Mouse (Mus musculus): ENCODE measurements around the gene Olfr1392. TPM values are rescaled to one million over a fixed set of nuclear protein-coding genes. Genes with fewer than 3 reads are reported as not detected.

Olfr1392 gene
- polyA plus RNA-seq, 1 experiment from 2014 or later: 0.09 TPM

GRCm38 (mm10) chr11:49245634-49246415 is 39.3 kb upstream of the Olfr1392 start:
- no peaks in the 10 kb centered on the region for H3K36me3 ChIP-seq
- no peaks in the 10 kb centered on the region for H3K27me3 ChIP-seq
- peak overlapping the region; percentile 46 for H3K4me3 ChIP-seq (replicated peaks)
- no peak for ATAC-seq (ENCODE audit: insufficient number of reproducible peaks, insufficient read depth, low FRiP score, low TSS enrichment, low read depth)
- 31% methylated on average over 12 of the region's 12 CpGs for WGBS
- peak overlapping the region; percentile 27; the same call in 1 of the 2 replicates for H3K9ac ChIP-seq (replicated peaks)
- H3K27ac ChIP-seq: 0 out of 2 replicates have a peak overlapping the region, but pooled peaks have one; percentile 29
- peak overlapping the region; percentile 60 for H3K4me2 ChIP-seq
- H3K4me1 ChIP-seq (replicated peaks): peaks cover 37% of the 10 kb centered on the region
- H3K9me3 ChIP-seq: no peaks in the 10 kb centered on the region

DNA sequence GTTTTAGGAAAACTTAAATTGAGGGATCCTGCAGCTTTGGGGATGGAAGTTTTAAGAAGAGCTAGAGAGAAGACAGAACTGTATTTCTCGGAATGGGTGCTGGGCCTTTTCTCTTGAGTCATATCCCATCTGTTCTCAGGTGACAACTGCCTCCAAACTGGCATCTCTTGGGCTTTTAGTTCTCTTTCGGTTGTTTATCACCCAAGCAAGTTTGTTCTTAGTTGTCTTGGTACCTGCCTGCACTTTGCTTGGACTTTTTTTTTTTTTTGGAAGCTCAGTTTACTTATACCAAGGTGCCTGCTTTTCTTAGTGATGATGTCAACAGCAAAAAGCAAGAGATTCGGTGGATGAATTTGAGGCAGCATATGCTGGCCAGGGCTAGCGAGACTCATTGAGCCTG is 38.6 kb upstream of the Olfr1392 start:
- ATAC-seq (ENCODE audit: insufficient number of reproducible peaks, insufficient read depth, low FRiP score, low TSS enrichment, low read depth): no peak
- Histone ChIP-seq H3K9ac (replicated peaks) (no peak overlapping the region), H3K4me2 (no peak overlapping the region), H3K4me3 (replicated peaks) (no peak overlapping the region), H3K9me3 (no peaks in the 10 kb centered on the region), H3K27me3 (no peaks in the 10 kb centered on the region), H3K27ac (no peak overlapping the region), H3K4me1 (replicated peaks) (peaks cover 44% of the 10 kb centered on the region), H3K36me3 (no peaks in the 10 kb centered on the region)
- 75% methylated on average over 4 of the region's 4 CpGs for WGBS

DNA sequence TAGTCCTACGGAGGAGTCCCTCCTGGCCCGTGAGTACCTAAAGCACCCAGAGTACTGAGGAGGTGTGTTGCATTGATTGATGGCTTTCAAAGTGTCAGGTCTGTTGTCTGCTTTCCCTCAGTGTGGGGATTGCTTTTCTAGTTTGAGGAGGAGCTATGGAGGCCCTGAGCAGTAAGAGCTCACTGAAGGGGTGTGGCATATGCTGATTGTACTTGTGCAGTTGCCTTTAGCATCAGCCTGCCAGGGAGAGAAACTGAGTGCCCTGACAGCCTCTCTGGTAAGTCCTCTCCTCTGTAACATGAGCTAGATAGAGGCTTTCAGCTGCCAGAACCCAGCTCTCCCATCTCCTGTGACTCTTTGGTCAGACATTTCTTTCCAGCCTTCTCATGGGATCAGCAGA is 37.8 kb upstream of the Olfr1392 start:
- H3K27ac ChIP-seq: no peak overlapping the region
- H3K9me3 ChIP-seq: no peaks in the 10 kb centered on the region
- H3K9ac ChIP-seq (replicated peaks): peak overlapping the region; percentile 23; the same call in 1 of the 2 replicates
- H3K27me3 ChIP-seq: no peaks in the 10 kb centered on the region
- no peak overlapping the region for H3K4me3 ChIP-seq (replicated peaks)
- peaks cover 6% of the 10 kb centered on the region; the same call in 1 of the 2 replicates for H3K36me3 ChIP-seq
- H3K4me1 ChIP-seq (replicated peaks): peaks cover 51% of the 10 kb centered on the region
- no peak overlapping the region for H3K4me2 ChIP-seq
- 15% methylated on average over 2 of the region's 2 CpGs for WGBS
- ATAC-seq (ENCODE audit: insufficient number of reproducible peaks, insufficient read depth, low FRiP score, low TSS enrichment, low read depth): no peak

- peaks cover 51% of the 10 kb centered on the region for H3K4me1 ChIP-seq (replicated peaks)
- H3K27me3 ChIP-seq: no peaks in the 10 kb centered on the region
- no peak overlapping the region for H3K4me2 ChIP-seq
- peaks cover 14% of the 10 kb centered on the region; the same call in 1 of the 2 replicates for H3K36me3 ChIP-seq
- no peak for ATAC-seq (ENCODE audit: insufficient number of reproducible peaks, insufficient read depth, low FRiP score, low TSS enrichment, low read depth)
- 74% methylated on average over 6 of the region's 6 CpGs for WGBS
- no peaks in the 10 kb centered on the region for H3K9me3 ChIP-seq
- H3K9ac ChIP-seq (replicated peaks): no peak overlapping the region
- H3K27ac ChIP-seq: no peak overlapping the region
- H3K4me3 ChIP-seq (replicated peaks): no peak overlapping the region
Observed at GRCm38 (mm10) chr11:49248226-49248973, 36.7 kb upstream of the Olfr1392 start.

GRCm38 (mm10) chr11:49248974-49249700 is 35.9 kb upstream of the Olfr1392 start:
- Histone ChIP-seq H3K9me3 (no peaks in the 10 kb centered on the region), H3K9ac (replicated peaks) (no peak overlapping the region), H3K27me3 (no peaks in the 10 kb centered on the region), H3K4me3 (replicated peaks) (no peak overlapping the region), H3K36me3 (peaks cover 21% of the 10 kb centered on the region), H3K27ac (peak overlapping the region; percentile 95; the same call in 1 of the 2 replicates), H3K4me2 (peak overlapping the region; percentile 73), H3K4me1 (replicated peaks) (peaks cover 51% of the 10 kb centered on the region)
- ATAC-seq (ENCODE audit: insufficient number of reproducible peaks, insufficient read depth, low FRiP score, low TSS enrichment, low read depth): no peak
- 79% methylated on average over 6 of the region's 6 CpGs for WGBS

DNA sequence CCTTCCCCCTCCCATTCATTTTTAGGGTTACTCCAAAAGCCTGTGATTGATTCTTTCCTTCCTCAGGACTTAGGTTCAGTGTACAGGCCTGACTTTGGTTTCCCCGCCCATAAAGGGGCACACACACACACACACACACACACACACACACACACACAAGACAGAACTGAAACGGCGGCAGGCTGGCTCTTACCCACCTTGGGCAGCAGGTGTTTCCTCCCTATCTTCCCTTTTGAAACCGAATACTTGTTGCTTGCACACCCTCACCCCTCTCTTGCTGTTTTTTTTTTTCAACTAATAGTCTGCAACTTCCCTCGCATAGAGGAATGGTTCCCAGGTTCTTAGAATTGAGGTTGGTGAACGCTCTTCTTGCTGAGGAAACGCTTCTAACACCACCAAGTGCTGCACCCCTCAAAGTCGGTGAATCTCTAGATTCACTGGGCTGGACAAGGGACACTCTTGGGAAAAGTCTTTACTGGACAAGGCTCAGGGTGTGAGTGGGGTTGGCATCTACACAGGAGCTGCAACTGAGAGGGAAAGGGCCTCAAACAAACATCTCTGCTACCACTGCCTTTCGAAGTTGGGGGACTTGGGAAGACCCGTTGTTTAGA is 35.2 kb upstream of the Olfr1392 start:
- Histone ChIP-seq H3K4me2 (peak overlapping the region; percentile 73), H3K4me3 (replicated peaks) (peak overlapping the region; percentile 75), H3K9me3 (no peaks in the 10 kb centered on the region), H3K27ac (peak overlapping the region; percentile 95), H3K36me3 (peaks cover 29% of the 10 kb centered on the region), H3K27me3 (no peaks in the 10 kb centered on the region), H3K9ac (replicated peaks) (peak overlapping the region; percentile 93), H3K4me1 (replicated peaks) (peaks cover 46% of the 10 kb centered on the region)
- WGBS: 25% methylated on average over 10 of the region's 10 CpGs
- no peak for ATAC-seq (ENCODE audit: insufficient number of reproducible peaks, insufficient read depth, low FRiP score, low TSS enrichment, low read depth)

DNA sequence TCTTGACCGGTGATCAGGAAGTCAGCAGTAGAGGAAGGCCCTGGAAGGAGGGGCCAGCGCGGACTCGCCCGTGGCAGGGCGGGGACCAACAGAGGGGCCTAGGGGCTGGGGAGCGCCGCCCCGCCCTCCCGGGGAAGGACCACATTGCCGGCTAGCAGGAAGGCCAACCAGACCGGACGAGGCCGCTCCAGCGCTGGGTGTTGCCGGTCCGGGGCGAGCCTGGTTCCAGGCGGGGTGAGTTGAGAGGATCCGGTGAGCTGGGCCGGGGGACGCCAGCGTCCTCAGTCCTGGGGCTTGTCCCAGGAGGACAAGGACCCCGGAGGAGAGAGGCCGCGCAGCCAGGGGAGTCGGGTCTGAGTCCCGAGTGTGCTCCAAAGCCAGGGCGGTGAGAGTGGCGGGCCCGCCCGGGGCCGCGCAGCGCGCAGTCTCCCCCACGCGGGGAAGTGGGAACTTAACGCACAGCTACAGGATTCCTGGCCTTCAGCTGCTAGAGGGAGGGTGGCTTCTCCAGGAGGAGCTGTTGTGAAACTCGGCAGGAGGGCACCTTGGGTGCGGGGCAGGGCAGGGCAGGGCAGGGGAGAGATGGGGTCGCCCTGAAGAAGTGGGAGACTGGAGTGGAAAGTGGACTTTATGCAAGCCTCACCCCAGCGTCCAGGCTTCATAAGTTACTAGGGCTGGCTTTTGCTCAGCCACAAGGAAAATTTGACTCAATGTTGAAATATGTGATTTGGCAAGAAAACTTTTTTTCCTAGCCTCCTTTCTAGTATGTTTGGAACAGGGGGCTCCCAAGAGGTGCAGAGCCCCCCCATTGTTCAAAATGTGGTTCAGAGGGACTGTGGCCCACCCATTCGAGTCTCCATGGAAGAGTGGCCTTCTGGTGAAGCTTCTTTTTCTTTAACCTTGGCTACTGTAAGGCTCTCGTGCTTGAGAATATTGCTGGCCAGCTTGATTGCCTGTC is 34.4 kb upstream of the Olfr1392 start:
- peaks cover 36% of the 10 kb centered on the region for H3K36me3 ChIP-seq
- 2% methylated on average over 45 of the region's 45 CpGs for WGBS
- peak overlapping the region; percentile 95 for H3K27ac ChIP-seq
- H3K9ac ChIP-seq (replicated peaks): peak overlapping the region; percentile 93
- H3K27me3 ChIP-seq: no peaks in the 10 kb centered on the region
- peak overlapping the region; percentile 73 for H3K4me2 ChIP-seq
- H3K4me1 ChIP-seq (replicated peaks): peaks cover 38% of the 10 kb centered on the region
- peak overlapping the region; percentile 75 for H3K4me3 ChIP-seq (replicated peaks)
- ATAC-seq (ENCODE audit: insufficient number of reproducible peaks, insufficient read depth, low FRiP score, low TSS enrichment, low read depth): peak; percentile 92
- H3K9me3 ChIP-seq: no peaks in the 10 kb centered on the region

- peak overlapping the region; percentile 95; the same call in 1 of the 2 replicates for H3K27ac ChIP-seq
- H3K4me1 ChIP-seq (replicated peaks): peaks cover 35% of the 10 kb centered on the region
- no peaks in the 10 kb centered on the region for H3K27me3 ChIP-seq
- peaks cover 43% of the 10 kb centered on the region for H3K36me3 ChIP-seq
- ATAC-seq (ENCODE audit: insufficient number of reproducible peaks, insufficient read depth, low FRiP score, low TSS enrichment, low read depth): no peak
- 62% methylated on average over 7 of the region's 7 CpGs for WGBS
- H3K9ac ChIP-seq (replicated peaks): peak overlapping the region; percentile 93
- H3K9me3 ChIP-seq: no peaks in the 10 kb centered on the region
- peak overlapping the region; percentile 75 for H3K4me3 ChIP-seq (replicated peaks)
- H3K4me2 ChIP-seq: peak overlapping the region; percentile 73
Observed at GRCm38 (mm10) chr11:49251380-49251761, 33.7 kb upstream of the Olfr1392 start.

GRCm38 (mm10) chr11:49252048-49252447 is 33.0 kb upstream of the Olfr1392 start:
- no peak overlapping the region for H3K27ac ChIP-seq
- H3K27me3 ChIP-seq: no peaks in the 10 kb centered on the region
- H3K4me1 ChIP-seq (replicated peaks): peaks cover 34% of the 10 kb centered on the region
- H3K9ac ChIP-seq (replicated peaks): no peak overlapping the region
- H3K36me3 ChIP-seq: peaks cover 49% of the 10 kb centered on the region
- 88% methylated on average over 5 of the region's 5 CpGs for whole genome bisulfite sequencing
- no peak overlapping the region for H3K4me2 ChIP-seq
- no peaks in the 10 kb centered on the region for H3K9me3 ChIP-seq
- no peak overlapping the region for H3K4me3 ChIP-seq (replicated peaks)
- no peak for ATAC-seq (ENCODE audit: insufficient number of reproducible peaks, insufficient read depth, low FRiP score, low TSS enrichment, low read depth)

- 94% methylated on average over 6 of the region's 6 CpGs for WGBS
- Histone ChIP-seq H3K9me3 (no peaks in the 10 kb centered on the region), H3K4me1 (replicated peaks) (peaks cover 28% of the 10 kb centered on the region), H3K4me3 (replicated peaks) (no peak overlapping the region), H3K9ac (replicated peaks) (no peak overlapping the region), H3K27me3 (no peaks in the 10 kb centered on the region), H3K36me3 (peaks cover 51% of the 10 kb centered on the region), H3K4me2 (no peak overlapping the region), H3K27ac (no peak overlapping the region)
- ATAC-seq (ENCODE audit: insufficient number of reproducible peaks, insufficient read depth, low FRiP score, low TSS enrichment, low read depth): no peak
Observed at GRCm38 (mm10) chr11:49253035-49253434, 32.0 kb upstream of the Olfr1392 start.

All from limb, embryonic 12.5 days (tissue).